Mouse (Mus musculus) heart, embryonic 13.5 days (tissue): ENCODE measurements around the gene Kif2c. TPM values are rescaled to one million over a fixed set of nuclear protein-coding genes. Genes with fewer than 3 reads are reported as not detected.
A peak's percentile ranks its signal among the peaks of the same experiment; 100 is the strongest.

Source experiments
- ATAC-seq: fragments of 200-750 bp; cut with Nextera tagmentation; 2 replicates; pipeline ENCODE4 v1.8.0; 2017; ENCODE audit warnings: moderate TSS enrichment; ENCODE audit not compliant: insufficient number of reproducible peaks, low FRiP score, low TSS enrichment; ENCODE audit errors: extremely low read depth
- H3K27ac ChIP-seq: fragments of 300-500 bp; sonication (generic); replicated peaks from 2 replicates; pipeline ENCODE4 v1.5.1; 2015; ENCODE audit warnings: moderate library complexity, mild to moderate bottlenecking, inconsistent platforms
- H3K27me3 ChIP-seq: fragments of 300-500 bp; sonication (generic); replicated peaks from 2 replicates; pipeline ENCODE4 v1.6.1; 2015; ENCODE audit warnings: mild to moderate bottlenecking, inconsistent platforms
- H3K36me3 ChIP-seq: fragments of 300-500 bp; sonication (generic); 2 replicates; pipeline ENCODE4 v1.6.1; 2015; ENCODE audit warnings: mild to moderate bottlenecking, inconsistent platforms
- H3K4me1 ChIP-seq: fragments of 300-500 bp; sonication (generic); 2 replicates; pipeline ENCODE4 v1.6.1; 2015; ENCODE audit warnings: inconsistent platforms
- H3K4me2 ChIP-seq: fragments of 300-500 bp; sonication (generic); 2 replicates; pipeline ENCODE4 v1.6.1; 2015; ENCODE audit warnings: inconsistent platforms, mild to moderate bottlenecking, moderate library complexity
- H3K4me3 ChIP-seq: fragments of 300-500 bp; sonication (generic); 2 replicates; pipeline ENCODE4 v1.5.1; 2015; ENCODE audit warnings: moderate library complexity, mild to moderate bottlenecking, inconsistent platforms
- H3K9ac ChIP-seq: fragments of 300-500 bp; sonication (generic); 2 replicates; pipeline ENCODE4 v1.6.1; 2015; ENCODE audit warnings: inconsistent platforms, mild to moderate bottlenecking, moderate library complexity
- H3K9me3 ChIP-seq: fragments of 300-500 bp; sonication (generic); 2 replicates; pipeline ENCODE4 v1.6.1; 2016; ENCODE audit warnings: inconsistent platforms
- WGBS: fragments of 180-500 bp; shearing (Covaris S2); methylation state at CpG from one replicate; pipeline ENCODE4 v1.1.7; 2015; ENCODE audit warnings: mixed read lengths; 5-methylcytosine and 5-hydroxymethylcytosine counted together
- polyA plus RNA-seq: library from polyadenylated mRNA; unstranded; fragments of >200 nt; fragmentation: Nextera tagmentation; extraction: Ambion mirVana; gene quantifications from 2 replicates; pipeline ENCODE4 v1.2.1, GENCODE M21; 2015

The Kif2c gene
- 42.0 and 44.2 TPM in 2 replicates for polyA plus RNA-seq

DNA sequence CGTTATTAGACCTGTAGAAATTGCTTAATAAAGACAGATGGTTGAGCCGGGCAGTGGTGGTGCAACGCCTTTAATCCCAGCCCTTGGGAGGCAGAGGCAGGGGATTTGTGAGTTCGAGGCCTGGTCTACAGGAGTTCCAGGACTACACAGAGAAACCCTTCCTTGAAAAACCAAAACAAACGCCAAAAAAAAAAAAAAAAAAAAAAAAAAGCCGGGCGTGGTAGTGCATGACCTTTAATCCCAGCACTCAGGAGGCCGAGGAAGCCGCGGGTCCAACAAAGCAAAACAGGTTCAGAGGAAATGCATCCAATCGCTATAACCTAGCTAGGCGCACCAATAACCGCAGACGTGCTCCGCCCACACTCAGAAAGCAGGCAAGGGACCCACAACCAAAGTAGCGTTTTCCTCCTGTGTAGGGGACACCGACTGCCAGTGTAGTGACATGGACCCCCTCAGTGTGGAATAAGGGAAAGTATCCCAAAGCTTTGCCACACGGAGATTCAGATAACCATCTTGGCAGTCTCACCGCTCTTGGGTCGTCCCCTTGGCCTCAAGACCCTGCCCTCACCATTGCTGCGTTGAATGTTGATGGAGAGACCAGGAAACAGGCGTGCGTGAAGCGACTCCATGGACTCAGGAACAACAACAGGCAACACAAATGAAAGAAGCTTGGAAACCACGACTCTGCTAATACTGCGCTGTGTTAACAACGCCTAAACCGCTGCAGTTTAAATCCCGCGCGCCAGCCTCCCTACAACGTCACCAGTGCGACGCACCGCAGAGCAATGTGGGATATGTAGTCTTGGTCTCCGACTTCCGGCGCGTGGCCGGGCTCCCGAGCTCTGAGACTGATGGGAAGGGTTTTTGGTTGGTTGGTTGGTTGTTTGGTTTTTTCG, at the start of gene Kif2c:
Gene Kif2c (minus strand): TSS at position 777 of the 896 bp plus-strand sequence.
- WGBS = 1% methylated on average over 42 of the region's 42 CpGs
- Histone ChIP-seq H3K27ac (peak within 1 kb of the TSS; percentile 53), H3K4me2 (peak within 1 kb of the TSS; percentile 80), H3K9ac (peak within 1 kb of the TSS; percentile 81), H3K9me3 (no peaks in the 10 kb centered on the region), H3K4me1 (peaks cover 11% of the 10 kb centered on the region), H3K27me3 (peaks cover 7% of the 10 kb centered on the region; the same call in 1 of the 2 replicates), H3K36me3 (peaks cover 32% of the 10 kb centered on the region), H3K4me3 (peak within 1 kb of the TSS; percentile 66)
- peak; percentile 91 for ATAC-seq

DNA sequence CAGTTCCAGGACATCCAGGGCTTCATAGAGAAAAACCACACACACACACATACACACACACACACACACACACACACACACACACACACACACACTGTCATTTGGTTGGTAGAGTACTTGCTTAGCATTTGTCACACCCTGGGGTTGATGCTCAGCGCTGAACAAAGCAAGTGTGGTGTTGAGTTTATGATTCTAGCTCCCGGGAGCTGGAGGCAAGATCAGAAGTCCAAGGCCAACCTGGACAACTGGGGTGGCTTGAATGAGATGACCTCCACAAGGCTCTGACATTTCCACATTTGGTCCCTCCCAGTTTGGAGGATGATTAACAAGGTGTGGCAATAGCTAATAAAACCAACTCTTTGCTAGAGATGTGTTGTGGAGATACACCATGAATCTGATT, 48.8 kb upstream of the Kif2c start:
- H3K4me3 ChIP-seq = no peak overlapping the region
- no peaks in the 10 kb centered on the region for H3K36me3 ChIP-seq
- WGBS = 70% methylated on average over 2 of the region's 2 CpGs
- H3K27ac ChIP-seq = no peak overlapping the region
- ATAC-seq = no peak
- H3K4me2 ChIP-seq = no peak overlapping the region
- H3K4me1 ChIP-seq = peaks cover 4% of the 10 kb centered on the region; the same call in 1 of the 2 replicates
- H3K9me3 ChIP-seq = no peaks in the 10 kb centered on the region
- no peak overlapping the region for H3K9ac ChIP-seq
- no peaks in the 10 kb centered on the region for H3K27me3 ChIP-seq

DNA sequence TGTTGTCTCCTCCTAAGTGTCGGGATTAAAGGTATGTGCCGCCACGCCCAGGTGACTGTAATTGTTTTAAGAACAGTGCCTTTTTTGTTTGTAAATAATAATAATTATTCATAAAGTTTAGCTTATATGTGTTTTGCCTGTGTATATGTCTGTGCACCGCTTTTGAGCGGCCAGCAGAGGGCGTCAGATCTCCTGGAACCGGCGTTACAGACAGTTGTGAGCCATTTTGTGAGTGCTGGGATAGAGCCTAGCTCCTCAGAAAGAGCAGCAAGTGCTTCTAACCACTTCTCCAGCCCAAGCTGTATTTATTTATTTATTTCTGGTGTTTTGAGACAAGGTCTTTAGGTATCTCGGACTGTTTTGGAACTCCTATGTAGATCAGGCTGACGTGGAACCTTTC, 47.9 kb upstream of the Kif2c start:
- 51% methylated on average over 10 of the region's 10 CpGs for WGBS
- Histone ChIP-seq H3K4me1 (peaks cover 4% of the 10 kb centered on the region; the same call in 1 of the 2 replicates), H3K27me3 (no peaks in the 10 kb centered on the region), H3K27ac (no peak overlapping the region), H3K4me2 (no peak overlapping the region), H3K9ac (no peak overlapping the region), H3K4me3 (no peak overlapping the region), H3K36me3 (no peaks in the 10 kb centered on the region), H3K9me3 (no peaks in the 10 kb centered on the region)
- ATAC-seq = no peak

- ATAC-seq = no peak
- H3K4me2 ChIP-seq = no peak overlapping the region
- H3K27ac ChIP-seq = no peak overlapping the region
These were observed 47.2 kb upstream of the Kif2c start for GRCm38 (mm10) chr4:117229590-117229989.

DNA sequence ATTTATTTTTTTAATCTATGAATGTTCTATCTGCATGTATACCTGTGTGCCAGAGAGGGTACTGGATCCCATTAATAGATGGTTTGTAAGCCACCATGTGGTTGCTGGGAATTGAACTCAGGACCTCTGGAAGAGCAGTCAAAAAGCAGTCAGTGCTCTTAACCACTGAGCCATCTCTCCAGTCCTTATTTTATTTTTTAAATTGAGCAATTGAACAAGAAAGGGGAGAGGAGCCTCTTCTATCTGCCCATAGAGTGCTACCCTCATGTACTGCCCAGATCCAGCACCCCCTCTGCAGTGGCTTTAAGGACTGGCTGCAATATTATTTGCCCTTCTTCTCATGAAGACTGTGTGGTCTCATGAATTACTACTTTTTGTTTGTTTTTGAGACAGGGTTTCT, 42.8 kb upstream of the Kif2c start:
- Histone ChIP-seq H3K36me3 (no peaks in the 10 kb centered on the region), H3K9ac (no peak overlapping the region), H3K27ac (no peak overlapping the region), H3K4me3 (no peak overlapping the region), H3K4me1 (peaks cover 12% of the 10 kb centered on the region; the same call in 1 of the 2 replicates), H3K27me3 (no peaks in the 10 kb centered on the region), H3K4me2 (no peak overlapping the region), H3K9me3 (no peaks in the 10 kb centered on the region)
- no peak for ATAC-seq

More at GRCm38 (mm10) chr4:117229590-117229989, 47.2 kb upstream of the Kif2c start:
- peaks cover 5% of the 10 kb centered on the region; the same call in 1 of the 2 replicates for H3K4me1 ChIP-seq
- no peaks in the 10 kb centered on the region for H3K9me3 ChIP-seq
- H3K4me3 ChIP-seq = no peak overlapping the region
- H3K9ac ChIP-seq = no peak overlapping the region
- 54% methylated on average over 15 of the region's 15 CpGs for WGBS
- no peaks in the 10 kb centered on the region for H3K36me3 ChIP-seq
- no peaks in the 10 kb centered on the region for H3K27me3 ChIP-seq

DNA sequence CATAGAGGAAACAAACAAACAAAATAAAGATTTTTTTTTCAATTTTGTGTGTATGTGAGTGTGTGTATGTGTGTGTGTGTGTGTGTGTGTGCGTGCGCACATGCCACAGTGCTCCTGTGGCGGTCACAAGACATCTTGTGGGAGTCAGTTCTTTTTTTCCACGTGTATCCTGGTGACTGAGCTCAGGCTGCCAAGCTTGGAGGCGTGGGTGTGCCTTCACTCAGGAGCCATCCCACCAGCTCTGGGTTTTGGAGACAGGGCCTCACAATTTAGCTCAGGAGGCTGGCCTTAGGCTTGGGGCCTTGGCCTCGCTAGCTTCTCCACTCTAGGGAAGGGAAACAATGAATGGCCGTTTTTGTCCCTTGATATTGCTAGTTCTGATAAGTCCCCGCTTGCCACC, 41.7 kb upstream of the Kif2c start:
- H3K4me3 ChIP-seq = no peak overlapping the region
- ATAC-seq = no peak
- H3K9ac ChIP-seq = 0 out of 2 replicates have a peak overlapping the region, but pooled peaks have one; percentile 15
- 65% methylated on average over 8 of the region's 8 CpGs for WGBS
- H3K9me3 ChIP-seq = no peaks in the 10 kb centered on the region
- H3K4me1 ChIP-seq = peaks cover 7% of the 10 kb centered on the region; the same call in 1 of the 2 replicates
- no peaks in the 10 kb centered on the region for H3K36me3 ChIP-seq
- no peak overlapping the region for H3K27ac ChIP-seq
- no peaks in the 10 kb centered on the region for H3K27me3 ChIP-seq
- no peak overlapping the region for H3K4me2 ChIP-seq

DNA sequence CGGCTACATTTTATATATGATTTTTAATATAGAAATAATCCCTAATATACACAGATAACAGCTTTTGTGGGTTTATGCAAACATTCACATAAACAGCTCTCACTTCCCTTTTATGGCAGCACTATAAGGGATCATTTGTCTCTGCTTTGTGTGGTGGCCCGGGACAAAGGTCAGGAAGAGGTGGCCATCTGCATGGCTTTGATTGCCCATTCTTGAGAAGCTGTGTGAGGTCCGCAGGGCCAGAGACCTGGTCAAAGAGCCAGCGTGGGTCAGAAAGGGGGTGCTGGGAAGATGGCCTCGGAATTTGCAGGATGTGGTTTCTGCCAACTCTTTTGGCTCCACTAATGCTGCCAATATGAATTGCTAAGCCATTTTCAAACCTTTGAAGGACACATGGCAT, 40.6 kb upstream of the Kif2c start:
- H3K9me3 ChIP-seq = no peaks in the 10 kb centered on the region
- ATAC-seq = no peak

GRCm38 (mm10) chr4:117221836-117222235, 39.4 kb upstream of the Kif2c start:
- Histone ChIP-seq H3K9me3 (no peaks in the 10 kb centered on the region), H3K36me3 (no peaks in the 10 kb centered on the region), H3K4me1 (peaks cover 11% of the 10 kb centered on the region; the same call in 1 of the 2 replicates), H3K27ac (no peak overlapping the region), H3K4me2 (no peak overlapping the region), H3K27me3 (no peaks in the 10 kb centered on the region), H3K9ac (no peak overlapping the region), H3K4me3 (no peak overlapping the region)
- ATAC-seq = no peak
- 78% methylated on average over 9 of the region's 9 CpGs for WGBS

More for the DNA sequence above, 40.6 kb upstream of the Kif2c start:
- Histone ChIP-seq H3K4me3 (no peak overlapping the region), H3K27me3 (no peaks in the 10 kb centered on the region), H3K4me1 (peaks cover 11% of the 10 kb centered on the region; the same call in 1 of the 2 replicates), H3K4me2 (no peak overlapping the region), H3K27ac (no peak overlapping the region), H3K36me3 (no peaks in the 10 kb centered on the region), H3K9ac (no peak overlapping the region)
- WGBS = 64% methylated on average over 5 of the region's 5 CpGs

GRCm38 (mm10) chr4:117220741-117221515, 38.5 kb upstream of the Kif2c start:
- no peak overlapping the region for H3K4me3 ChIP-seq
- ATAC-seq = no peak
- WGBS = 69% methylated on average over 9 of the region's 9 CpGs
- no peaks in the 10 kb centered on the region for H3K36me3 ChIP-seq
- no peak overlapping the region for H3K9ac ChIP-seq
- H3K4me2 ChIP-seq = no peak overlapping the region
- no peaks in the 10 kb centered on the region for H3K9me3 ChIP-seq
- peaks cover 11% of the 10 kb centered on the region; the same call in 1 of the 2 replicates for H3K4me1 ChIP-seq
- H3K27ac ChIP-seq = no peak overlapping the region
- H3K27me3 ChIP-seq = no peaks in the 10 kb centered on the region

GRCm38 (mm10) chr4:117218517-117219219, 36.2 kb upstream of the Kif2c start:
- no peak for ATAC-seq
- peak overlapping the region; percentile 13; the same call in 1 of the 2 replicates for H3K4me2 ChIP-seq
- WGBS = 30% methylated on average over 10 of the region's 10 CpGs

DNA sequence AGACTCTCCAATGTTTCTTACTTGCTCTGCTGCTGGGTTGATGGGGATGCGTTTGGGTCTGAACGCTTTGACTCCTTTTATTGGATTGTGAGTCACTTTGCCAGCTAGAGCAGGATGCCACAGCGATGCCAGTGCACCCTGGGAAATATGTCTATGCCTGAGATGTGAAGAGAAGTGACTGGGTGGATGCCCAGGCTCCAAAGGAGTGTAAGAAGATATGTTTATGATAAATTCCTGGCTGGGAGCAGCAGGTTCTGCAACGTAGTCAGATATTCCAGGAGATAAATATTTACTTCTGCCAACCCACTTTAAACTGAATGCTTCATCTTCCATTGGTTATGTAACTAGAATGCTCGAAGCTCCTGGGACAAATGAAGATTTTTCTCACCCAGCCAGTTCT, 34.6 kb upstream of the Kif2c start:
- H3K4me1 ChIP-seq = 0 out of 2 replicates have a peak, but pooled peaks cover 4% of the 10 kb centered on the region
- no peaks in the 10 kb centered on the region for H3K36me3 ChIP-seq
- H3K27me3 ChIP-seq = no peaks in the 10 kb centered on the region
- H3K4me3 ChIP-seq = no peak overlapping the region
- no peak overlapping the region for H3K9ac ChIP-seq
- H3K27ac ChIP-seq = no peak overlapping the region
- no peak for ATAC-seq
- no peak overlapping the region for H3K4me2 ChIP-seq
- no peaks in the 10 kb centered on the region for H3K9me3 ChIP-seq
- WGBS = 70% methylated on average over 5 of the region's 5 CpGs

More at GRCm38 (mm10) chr4:117218517-117219219, 36.2 kb upstream of the Kif2c start:
- Histone ChIP-seq H3K27me3 (no peaks in the 10 kb centered on the region), H3K9ac (no peak overlapping the region), H3K9me3 (no peaks in the 10 kb centered on the region), H3K4me1 (0 out of 2 replicates have a peak, but pooled peaks cover 4% of the 10 kb centered on the region), H3K27ac (no peak overlapping the region), H3K36me3 (no peaks in the 10 kb centered on the region), H3K4me3 (no peak overlapping the region)
